Mouse (Mus musculus): ENCODE results near the gene Akap5. TPM values are rescaled to one million over a fixed set of nuclear protein-coding genes. Genes with fewer than 3 reads are reported as not detected.
A peak's percentile ranks its signal among the peaks of the same experiment; 100 is the strongest.

Gene Akap5
- polyA plus RNA-seq, 1 experiment from 2014 or later = 12.1 TPM

- ATAC-seq (ENCODE audit: low FRiP score) (no peak), DNase-seq (ENCODE audit: low spot score) (no peak)
- Histone ChIP-seq H3K9me3 (ENCODE audit: control insufficient read depth, low read length) (no peaks in the 10 kb centered on the region), H3K4me1 (replicated peaks; ENCODE audit: control insufficient read depth, insufficient read depth, low read length) (peaks cover 8% of the 10 kb centered on the region; the same call in 1 of the 2 replicates), H3K27ac (no peak overlapping the region), H3K9ac (no peak overlapping the region), H3K4me2 (replicated peaks) (no peak overlapping the region), H3K4me3 (replicated peaks; ENCODE audit: low read length) (no peak overlapping the region), H3K36me3 (replicated peaks; ENCODE audit: control insufficient read depth, insufficient read depth) (peaks cover 6% of the 10 kb centered on the region; the same call in 1 of the 2 replicates), H3K27me3 (ENCODE audit: control insufficient read depth, insufficient read depth, low read length) (0 out of 2 replicates have a peak, but pooled peaks cover 5% of the 10 kb centered on the region)
- 87% methylated on average over 23 of the region's 23 CpGs for WGBS
These were observed 1.9 kb downstream of the Akap5 start for GRCm38 (mm10) chr12:76326437-76327220.

- peaks cover 6% of the 10 kb centered on the region; the same call in 1 of the 2 replicates for H3K36me3 ChIP-seq (replicated peaks; ENCODE audit: control insufficient read depth, insufficient read depth)
- H3K4me2 ChIP-seq (replicated peaks) = no peak overlapping the region
- no peaks in the 10 kb centered on the region for H3K9me3 ChIP-seq (ENCODE audit: control insufficient read depth, low read length)
- H3K9ac ChIP-seq = no peak overlapping the region
- peaks cover 8% of the 10 kb centered on the region; the same call in 1 of the 2 replicates for H3K4me1 ChIP-seq (replicated peaks; ENCODE audit: control insufficient read depth, insufficient read depth, low read length)
- no peak overlapping the region for H3K27ac ChIP-seq
- H3K27me3 ChIP-seq (ENCODE audit: control insufficient read depth, insufficient read depth, low read length) = 0 out of 2 replicates have a peak, but pooled peaks cover 5% of the 10 kb centered on the region
- WGBS = 91% methylated on average over 6 of the region's 6 CpGs
- DNase-seq (ENCODE audit: low spot score) (no peak), ATAC-seq (ENCODE audit: low FRiP score) (no peak)
- no peak overlapping the region for H3K4me3 ChIP-seq (replicated peaks; ENCODE audit: low read length)
These were observed 4.1 kb downstream of the Akap5 start for GRCm38 (mm10) chr12:76328567-76329354.

- Histone ChIP-seq H3K9me3 (ENCODE audit: control insufficient read depth, low read length) (no peaks in the 10 kb centered on the region), H3K27ac (no peak overlapping the region), H3K4me2 (replicated peaks) (no peak overlapping the region), H3K4me1 (replicated peaks; ENCODE audit: control insufficient read depth, insufficient read depth, low read length) (no peaks in the 10 kb centered on the region), H3K4me3 (replicated peaks; ENCODE audit: low read length) (no peak overlapping the region), H3K36me3 (replicated peaks; ENCODE audit: control insufficient read depth, insufficient read depth) (no peaks in the 10 kb centered on the region), H3K9ac (no peak overlapping the region), H3K27me3 (ENCODE audit: control insufficient read depth, insufficient read depth, low read length) (no peaks in the 10 kb centered on the region)
- 93% methylated on average over 5 of the region's 5 CpGs for WGBS
- DNase-seq (ENCODE audit: low spot score) (no peak), ATAC-seq (ENCODE audit: low FRiP score) (no peak)
These were observed 9.0 kb downstream of the Akap5 start for GRCm38 (mm10) chr12:76333688-76334087.

GRCm38 (mm10) chr12:76335641-76336040, 10.9 kb downstream of the Akap5 start:
- 85% methylated on average over 5 of the region's 5 CpGs for WGBS
- ATAC-seq (ENCODE audit: low FRiP score) = no peak

GRCm38 (mm10) chr12:76336111-76336965, 11.6 kb downstream of the Akap5 start:
- WGBS = 86% methylated on average over 17 of the region's 17 CpGs
- DNase-seq (ENCODE audit: low spot score) (no peak), ATAC-seq (ENCODE audit: low FRiP score) (no peak)
- Histone ChIP-seq H3K27ac (no peak overlapping the region), H3K4me3 (replicated peaks; ENCODE audit: low read length) (no peak overlapping the region), H3K4me1 (replicated peaks; ENCODE audit: control insufficient read depth, insufficient read depth, low read length) (no peaks in the 10 kb centered on the region), H3K9ac (no peak overlapping the region), H3K9me3 (ENCODE audit: control insufficient read depth, low read length) (no peaks in the 10 kb centered on the region), H3K36me3 (replicated peaks; ENCODE audit: control insufficient read depth, insufficient read depth) (no peaks in the 10 kb centered on the region), H3K4me2 (replicated peaks) (no peak overlapping the region), H3K27me3 (ENCODE audit: control insufficient read depth, insufficient read depth, low read length) (no peaks in the 10 kb centered on the region)

More at GRCm38 (mm10) chr12:76335641-76336040, 10.9 kb downstream of the Akap5 start:
- DNase-seq (ENCODE audit: low spot score) = no peak
- Histone ChIP-seq H3K27me3 (ENCODE audit: control insufficient read depth, insufficient read depth, low read length) (no peaks in the 10 kb centered on the region), H3K4me3 (replicated peaks; ENCODE audit: low read length) (no peak overlapping the region), H3K9ac (no peak overlapping the region), H3K36me3 (replicated peaks; ENCODE audit: control insufficient read depth, insufficient read depth) (no peaks in the 10 kb centered on the region), H3K9me3 (ENCODE audit: control insufficient read depth, low read length) (no peaks in the 10 kb centered on the region), H3K4me2 (replicated peaks) (no peak overlapping the region), H3K27ac (no peak overlapping the region), H3K4me1 (replicated peaks; ENCODE audit: control insufficient read depth, insufficient read depth, low read length) (no peaks in the 10 kb centered on the region)

GRCm38 (mm10) chr12:76341080-76341479, 16.4 kb downstream of the Akap5 start:
- Histone ChIP-seq H3K4me3 (replicated peaks; ENCODE audit: low read length) (no peak overlapping the region), H3K36me3 (replicated peaks; ENCODE audit: control insufficient read depth, insufficient read depth) (0 out of 2 replicates have a peak, but pooled peaks cover 12% of the 10 kb centered on the region), H3K27ac (no peak overlapping the region), H3K4me1 (replicated peaks; ENCODE audit: control insufficient read depth, insufficient read depth, low read length) (no peaks in the 10 kb centered on the region), H3K9me3 (ENCODE audit: control insufficient read depth, low read length) (no peaks in the 10 kb centered on the region), H3K27me3 (ENCODE audit: control insufficient read depth, insufficient read depth, low read length) (no peaks in the 10 kb centered on the region), H3K4me2 (replicated peaks) (no peak overlapping the region), H3K9ac (no peak overlapping the region)
- DNase-seq (ENCODE audit: low spot score) (peak; percentile 85), ATAC-seq (ENCODE audit: low FRiP score) (no peak)
- 6% methylated on average over 4 of the region's 4 CpGs for WGBS

- Histone ChIP-seq H3K27me3 (ENCODE audit: control insufficient read depth, insufficient read depth, low read length) (no peaks in the 10 kb centered on the region), H3K4me2 (replicated peaks) (no peak overlapping the region), H3K27ac (no peak overlapping the region), H3K9ac (no peak overlapping the region), H3K4me3 (replicated peaks; ENCODE audit: low read length) (no peak overlapping the region), H3K4me1 (replicated peaks; ENCODE audit: control insufficient read depth, insufficient read depth, low read length) (no peaks in the 10 kb centered on the region), H3K36me3 (replicated peaks; ENCODE audit: control insufficient read depth, insufficient read depth) (peaks cover 45% of the 10 kb centered on the region), H3K9me3 (ENCODE audit: control insufficient read depth, low read length) (no peaks in the 10 kb centered on the region)
- 76% methylated on average over 6 of the region's 6 CpGs for WGBS
- no peak for ATAC-seq (ENCODE audit: low FRiP score)
- no peak for DNase-seq (ENCODE audit: low spot score)
These were observed 21.2 kb downstream of the Akap5 start for GRCm38 (mm10) chr12:76345759-76346455.

GRCm38 (mm10) chr12:76349680-76350220, 25.1 kb downstream of the Akap5 start:
- Histone ChIP-seq H3K36me3 (replicated peaks; ENCODE audit: control insufficient read depth, insufficient read depth) (peaks cover 61% of the 10 kb centered on the region), H3K4me2 (replicated peaks) (no peak overlapping the region), H3K27ac (no peak overlapping the region), H3K4me3 (replicated peaks; ENCODE audit: low read length) (no peak overlapping the region), H3K27me3 (ENCODE audit: control insufficient read depth, insufficient read depth, low read length) (no peaks in the 10 kb centered on the region), H3K9ac (no peak overlapping the region), H3K4me1 (replicated peaks; ENCODE audit: control insufficient read depth, insufficient read depth, low read length) (no peaks in the 10 kb centered on the region), H3K9me3 (ENCODE audit: control insufficient read depth, low read length) (no peaks in the 10 kb centered on the region)
- DNase-seq (ENCODE audit: low spot score) (no peak), ATAC-seq (ENCODE audit: low FRiP score) (no peak)
- WGBS = 90% methylated on average over 8 of the region's 8 CpGs

Data from hindbrain, embryonic 14.5 days (tissue).